Mouse (Mus musculus): ENCODE results near the gene Saxo1.

- TF ChIP-seq CTCF (IDR thresholded peaks at IDR 0.05; ENCODE audit: low read depth, low read length) (no peak), EP300 (IDR thresholded peaks at IDR 0.05; ENCODE audit: insufficient read depth, low read depth, low read length) (no peak)
These were observed 33.2 kb upstream of the Saxo1 start for GRCm38 (mm10) chr4:86591304-86591703.

Data from ES-Bruce4 (cell line).